Mouse (Mus musculus): ENCODE data around the gene Hoxc9.

DNA sequence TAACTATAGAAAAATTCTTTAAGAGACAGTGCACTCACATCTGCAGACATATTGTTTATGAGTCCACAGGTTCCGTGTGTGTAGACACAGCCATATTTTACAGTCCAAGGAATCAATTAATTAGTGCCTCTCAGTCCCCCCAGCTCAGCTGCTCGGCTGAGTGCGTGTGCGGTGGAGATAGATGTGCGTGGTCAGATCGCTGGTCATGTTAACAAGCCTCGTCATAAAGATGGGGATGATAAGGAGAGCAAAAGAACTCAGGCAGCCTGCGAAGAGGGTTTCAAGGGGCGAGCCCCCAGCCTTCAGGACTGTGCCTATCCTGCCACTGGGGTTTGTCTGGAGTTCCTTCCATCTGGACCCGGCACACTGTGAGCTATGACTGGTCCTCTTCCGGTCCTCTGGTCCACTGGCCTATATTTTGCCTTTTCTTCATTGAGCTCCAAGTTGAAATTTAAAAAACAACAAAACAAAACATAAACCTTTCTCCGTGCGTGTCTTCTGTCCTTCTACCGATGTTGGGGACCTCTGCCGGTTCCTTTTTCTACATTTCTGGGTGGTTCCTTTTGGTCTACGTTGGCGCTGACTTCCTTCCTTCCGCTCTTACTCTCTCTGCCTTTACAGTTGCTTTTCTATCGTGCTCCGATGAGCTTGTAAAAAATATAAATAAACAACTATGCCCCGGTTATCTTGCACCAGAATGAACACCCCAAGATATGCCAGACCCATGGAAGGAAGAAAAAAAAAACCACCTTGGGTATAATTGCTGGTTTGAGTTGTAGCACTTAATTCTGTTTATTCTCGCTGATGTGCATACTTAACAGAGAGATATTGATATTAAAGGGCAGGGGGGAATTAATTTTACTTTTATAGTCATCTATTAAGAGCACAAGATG is 30.8 kb upstream of the Hoxc9 start:
- no peak for TF ChIP-seq CTCF (IDR thresholded peaks at IDR 0.05)
- no peak for TF ChIP-seq EP300 (IDR thresholded peaks at IDR 0.05)

Measured in lung, postnatal 0 days (tissue).